Mouse (Mus musculus) mature B cell (primary cell): ENCODE measurements around the gene Gm49342.
"Not testable (repeated sequence)": the region's sequence is repeated elsewhere in the genome, so short reads cannot be mapped to it uniquely, and the experiment has no call there.

Experiments used
- in situ Hi-C: fragments of 300-500 bp; cut with MboI; formaldehyde crosslinking; loops from 2 replicates; pipeline ENCODE4 v1.14.3; 2019

Gm49342 gene

GRCm38 (mm10) chr14:50978451-50978850 is 34.1 kb downstream of the Gm49342 start:
- in situ Hi-C loops, result not testable (repeated sequence)

GRCm38 (mm10) chr14:50979631-50980030 is 35.3 kb downstream of the Gm49342 start:
- in situ Hi-C loops, result no loop called here

- in situ Hi-C loops, result no loop called here
Observed at GRCm38 (mm10) chr14:50981207-50981606, 36.9 kb downstream of the Gm49342 start.

- in situ Hi-C loops, result no loop called here
Observed at GRCm38 (mm10) chr14:50981837-50982236, 37.5 kb downstream of the Gm49342 start.

- in situ Hi-C loops, result no loop called here
Observed at GRCm38 (mm10) chr14:50987668-50988067, 43.4 kb downstream of the Gm49342 start.

GRCm38 (mm10) chr14:50991037-50991436 is 46.7 kb downstream of the Gm49342 start:
- in situ Hi-C loops, result no loop called here

GRCm38 (mm10) chr14:50997088-50997487 is 52.8 kb downstream of the Gm49342 start:
- in situ Hi-C loops, result no loop called here

GRCm38 (mm10) chr14:50997999-50998666 is 53.8 kb downstream of the Gm49342 start:
- in situ Hi-C loops, result no loop called here

- in situ Hi-C loops, result no loop called here
Observed at GRCm38 (mm10) chr14:51007152-51007801, 63.0 kb downstream of the Gm49342 start, which contains the start of gene Rnase10. Gene Rnase10 (plus strand): TSS chr14:51007751.

- in situ Hi-C loops, result no loop called here
Observed at GRCm38 (mm10) chr14:51007914-51008713, 63.8 kb downstream of the Gm49342 start.

- in situ Hi-C loops, result no loop called here
Observed at GRCm38 (mm10) chr14:51008781-51009180, 64.5 kb downstream of the Gm49342 start.

GRCm38 (mm10) chr14:51009572-51009971 is 65.3 kb downstream of the Gm49342 start:
- in situ Hi-C loops, result no loop called here
